Mouse (Mus musculus): Measurements from ENCODE around the gene Ppp2r3c. TPM values are rescaled to one million over a fixed set of nuclear protein-coding genes. Genes with fewer than 3 reads are reported as not detected.
"Not testable (repeated sequence)": the region's sequence is repeated elsewhere in the genome, so short reads cannot be mapped to it uniquely, and the experiment has no call there.

Ppp2r3c gene
- polyA plus RNA-seq (2015; fragmentation: Nextera tagmentation; extraction: Ambion mirVana), result 12.9 TPM in 2 replicates

DNA sequence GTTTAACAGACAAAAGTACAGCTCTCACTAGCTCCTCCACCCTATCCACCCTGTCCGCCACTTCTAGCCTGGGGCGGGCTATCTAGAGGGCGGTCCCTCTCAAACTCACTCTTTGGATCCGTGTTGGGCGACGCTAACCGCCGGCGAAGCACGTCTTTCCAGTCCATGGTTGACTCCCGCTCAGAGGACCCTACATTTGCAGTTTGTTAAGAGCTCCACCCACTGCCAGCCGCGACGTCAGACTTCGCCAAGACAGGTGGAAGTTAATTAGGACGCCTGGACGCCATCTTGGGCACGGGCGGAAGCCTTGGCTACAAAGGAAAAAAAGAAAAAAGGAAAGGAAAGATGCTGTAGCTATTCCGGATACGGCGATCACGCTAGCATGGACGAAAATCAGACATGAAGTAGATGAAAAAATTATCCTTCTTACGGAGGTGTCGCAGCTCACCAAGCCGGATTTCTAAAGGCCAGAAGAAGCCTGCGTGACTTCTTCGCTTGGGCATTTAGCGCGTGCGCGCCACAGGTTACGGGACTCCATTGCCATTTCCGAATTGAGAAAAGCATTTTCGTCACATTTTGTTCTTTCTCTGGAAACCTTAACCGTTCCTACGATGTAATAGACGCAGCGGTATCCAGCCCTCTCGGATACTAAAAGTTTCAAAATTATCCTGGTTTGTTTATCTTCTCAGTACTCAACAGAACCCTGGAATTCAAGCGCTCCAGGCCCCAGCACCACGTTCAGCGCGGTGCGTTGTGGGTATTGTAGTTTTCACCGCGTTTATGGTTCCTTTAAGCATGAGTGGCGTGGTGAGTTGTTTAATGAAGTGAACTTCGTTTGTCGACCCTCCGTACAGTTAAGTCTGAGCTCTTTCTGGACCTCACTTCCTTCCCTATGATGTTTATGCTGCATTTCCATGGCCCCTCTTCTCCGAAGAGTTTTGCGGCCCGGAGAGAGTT lies at the start of gene Ppp2r3c:
Gene Ppp2r3c (minus strand): TSS at position 514 of the 957 bp plus-strand sequence.
- WGBS, result under 1% methylated on average over 55 of the region's 55 CpGs
- peak; percentile 91 for ATAC-seq (replicated peaks; ENCODE audit: low FRiP score, low read depth)
- H3K9me3 ChIP-seq (replicated peaks; ENCODE audit: low read length), result no peaks in the 10 kb centered on the region

GRCm38 (mm10) chr12:55344583-55344982 lies 41.8 kb upstream of the Ppp2r3c start:
- WGBS, result 70% methylated on average over 13 of the region's 13 CpGs
- no peak overlapping the region for H3K4me3 ChIP-seq (replicated peaks; ENCODE audit: low read depth, low read length)
- no peak overlapping the region for H3K27ac ChIP-seq
- H3K9me3 ChIP-seq (replicated peaks; ENCODE audit: low read length), result no peaks in the 10 kb centered on the region
- no peaks in the 10 kb centered on the region for H3K27me3 ChIP-seq (ENCODE audit: insufficient read depth, low read length)
- H3K4me1 ChIP-seq (replicated peaks; ENCODE audit: insufficient read depth, low read length), result no peaks in the 10 kb centered on the region
- peak; percentile 40 for DNase-seq (ENCODE audit: low spot score)
- TF ChIP-seq CTCF (IDR thresholded peaks at IDR 0.05; ENCODE audit: low read depth), result peak; percentile 34; the same call in 1 of the 2 replicates
- H3K4me2 ChIP-seq (ENCODE audit: low read length), result no peak overlapping the region
- ATAC-seq (replicated peaks; ENCODE audit: low FRiP score, low read depth), result no peak
- H3K36me3 ChIP-seq (ENCODE audit: insufficient read depth, low read length), result no peaks in the 10 kb centered on the region
- no peak overlapping the region for H3K9ac ChIP-seq (ENCODE audit: low read depth, low read length)

More for the DNA sequence above, at the start of gene Ppp2r3c:
- 0 out of 2 replicates have a peak, but pooled peaks have one; percentile 9 for TF ChIP-seq CTCF (IDR thresholded peaks at IDR 0.05; ENCODE audit: low read depth)
- H3K27ac ChIP-seq, result peak within 1 kb of the TSS; percentile 92
- peak within 1 kb of the TSS; percentile 56 for H3K4me3 ChIP-seq (replicated peaks; ENCODE audit: low read depth, low read length)
- peak within 1 kb of the TSS; percentile 62 for H3K9ac ChIP-seq (ENCODE audit: low read depth, low read length)
- H3K4me1 ChIP-seq (replicated peaks; ENCODE audit: insufficient read depth, low read length), result 0 out of 2 replicates have a peak, but pooled peaks cover 12% of the 10 kb centered on the region
- no peaks in the 10 kb centered on the region for H3K27me3 ChIP-seq (ENCODE audit: insufficient read depth, low read length)
- H3K36me3 ChIP-seq (ENCODE audit: insufficient read depth, low read length), result peaks cover 7% of the 10 kb centered on the region; the same call in 1 of the 2 replicates
- DNase-seq (ENCODE audit: low spot score), result peak; percentile 98
- H3K4me2 ChIP-seq (ENCODE audit: low read length), result peak within 1 kb of the TSS; percentile 64

DNA sequence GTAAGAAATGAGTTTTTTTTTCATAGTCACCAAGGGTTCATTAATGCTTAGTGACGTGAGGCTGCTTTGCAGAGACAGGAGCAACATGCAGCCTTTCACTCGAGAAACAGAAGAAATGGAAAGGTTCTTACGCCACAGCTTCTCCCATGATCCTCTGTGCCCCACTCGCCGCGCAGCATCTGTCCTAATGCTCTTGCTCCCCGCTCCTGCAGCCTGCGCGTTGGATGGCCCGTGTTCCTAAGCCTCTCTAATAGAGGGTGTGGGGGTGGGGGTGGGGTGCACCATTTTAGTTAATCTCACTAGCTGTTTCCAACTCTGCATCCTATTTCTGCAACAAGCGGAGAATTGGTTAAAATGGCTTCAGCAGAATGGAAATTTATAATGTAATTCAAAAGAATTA lies 41.2 kb upstream of the Ppp2r3c start:
- Histone ChIP-seq H3K4me2 (ENCODE audit: low read length) (no peak overlapping the region), H3K4me3 (replicated peaks; ENCODE audit: low read depth, low read length) (no peak overlapping the region), H3K27ac (no peak overlapping the region), H3K36me3 (ENCODE audit: insufficient read depth, low read length) (no peaks in the 10 kb centered on the region), H3K9ac (ENCODE audit: low read depth, low read length) (no peak overlapping the region), H3K9me3 (replicated peaks; ENCODE audit: low read length) (no peaks in the 10 kb centered on the region), H3K4me1 (replicated peaks; ENCODE audit: insufficient read depth, low read length) (no peaks in the 10 kb centered on the region), H3K27me3 (ENCODE audit: insufficient read depth, low read length) (no peaks in the 10 kb centered on the region)
- DNase-seq (ENCODE audit: low spot score) (peak; percentile 2), ATAC-seq (replicated peaks; ENCODE audit: low FRiP score, low read depth) (no peak)
- TF ChIP-seq CTCF (IDR thresholded peaks at IDR 0.05; ENCODE audit: low read depth), result no peak
- WGBS, result 84% methylated on average over 11 of the region's 11 CpGs

DNA sequence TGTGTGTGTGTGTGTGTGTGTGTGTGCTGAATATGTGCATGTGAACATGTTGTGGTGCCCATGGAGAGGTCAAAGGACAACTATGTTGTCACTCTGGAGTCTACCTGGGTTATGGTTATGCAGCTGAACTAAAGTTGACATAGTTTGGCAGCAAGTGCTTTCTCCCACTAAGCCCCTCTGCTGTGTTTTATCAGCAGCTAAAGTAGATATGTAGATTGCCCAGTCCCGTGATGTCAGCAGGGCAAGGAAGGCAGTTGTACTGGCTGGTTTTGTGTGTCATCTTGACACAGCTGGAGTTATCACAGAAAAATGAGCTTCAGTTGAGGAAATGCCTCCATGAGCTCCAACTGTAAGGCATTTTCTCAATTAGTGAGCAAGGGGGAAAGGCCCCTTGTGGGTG lies 40.2 kb upstream of the Ppp2r3c start:
- ATAC-seq (replicated peaks; ENCODE audit: low FRiP score, low read depth); H3K4me3 ChIP-seq (replicated peaks; ENCODE audit: low read depth, low read length); H3K27me3 ChIP-seq (ENCODE audit: insufficient read depth, low read length); H3K4me2 ChIP-seq (ENCODE audit: low read length); H3K36me3 ChIP-seq (ENCODE audit: insufficient read depth, low read length); H3K9me3 ChIP-seq (replicated peaks; ENCODE audit: low read length); DNase-seq (ENCODE audit: low spot score); H3K9ac ChIP-seq (ENCODE audit: low read depth, low read length); H3K4me1 ChIP-seq (replicated peaks; ENCODE audit: insufficient read depth, low read length): not testable (repeated sequence)
- H3K27ac ChIP-seq, result 0 out of 2 replicates have a peak overlapping the region, but pooled peaks have one; percentile 25
- 83% methylated on average over 1 of the region's 1 CpGs for WGBS

DNA sequence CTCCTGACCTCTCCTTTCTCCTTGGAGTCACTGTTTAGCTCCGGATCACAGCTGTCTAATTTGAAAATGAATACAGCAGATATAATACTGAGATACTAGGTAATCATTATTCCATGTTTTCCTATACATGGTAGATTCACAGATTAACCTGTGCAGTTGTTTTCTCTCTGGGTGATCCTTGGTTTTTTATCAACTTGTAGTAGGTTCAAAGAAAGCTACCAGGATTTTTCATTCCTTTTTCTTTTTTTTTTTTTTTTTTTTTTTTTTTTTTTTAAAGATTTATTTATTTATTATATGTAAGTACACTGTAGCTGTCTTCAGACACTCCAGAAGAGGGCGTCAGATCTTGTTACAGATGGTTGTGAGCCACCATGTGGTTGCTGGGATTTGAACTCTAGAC lies 35.7 kb upstream of the Ppp2r3c start:
- not testable (repeated sequence) for H3K27me3 ChIP-seq (ENCODE audit: insufficient read depth, low read length); H3K4me2 ChIP-seq (ENCODE audit: low read length); H3K27ac ChIP-seq; ATAC-seq (replicated peaks; ENCODE audit: low FRiP score, low read depth); H3K4me3 ChIP-seq (replicated peaks; ENCODE audit: low read depth, low read length); H3K36me3 ChIP-seq (ENCODE audit: insufficient read depth, low read length); H3K9me3 ChIP-seq (replicated peaks; ENCODE audit: low read length); DNase-seq (ENCODE audit: low spot score); H3K4me1 ChIP-seq (replicated peaks; ENCODE audit: insufficient read depth, low read length); H3K9ac ChIP-seq (ENCODE audit: low read depth, low read length)
- WGBS, result 100% methylated on average over 1 of the region's 2 CpGs

DNA sequence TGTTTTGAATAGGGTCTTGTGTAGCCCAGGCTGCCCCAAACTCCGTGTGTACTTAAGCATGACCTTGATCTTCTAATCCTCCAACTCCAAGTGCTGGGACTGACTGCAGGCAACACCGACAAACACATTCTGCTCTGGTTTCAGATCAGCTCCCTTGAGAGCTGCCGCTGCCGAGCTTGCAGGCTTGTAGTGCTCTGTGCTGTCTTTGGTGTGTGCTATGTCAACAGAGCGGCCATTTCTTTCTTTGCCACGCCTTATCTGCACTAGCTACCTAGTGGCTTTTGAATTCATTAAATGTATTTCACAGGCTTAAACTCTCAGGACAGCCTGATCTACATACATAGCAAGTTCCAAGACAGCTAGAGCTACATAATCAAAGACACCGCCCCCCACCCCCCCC lies 30.9 kb upstream of the Ppp2r3c start:
- Histone ChIP-seq H3K36me3 (ENCODE audit: insufficient read depth, low read length) (no peaks in the 10 kb centered on the region), H3K27ac (no peak overlapping the region), H3K9me3 (replicated peaks; ENCODE audit: low read length) (no peaks in the 10 kb centered on the region), H3K4me1 (replicated peaks; ENCODE audit: insufficient read depth, low read length) (no peaks in the 10 kb centered on the region), H3K4me2 (ENCODE audit: low read length) (no peak overlapping the region), H3K27me3 (ENCODE audit: insufficient read depth, low read length) (no peaks in the 10 kb centered on the region), H3K9ac (ENCODE audit: low read depth, low read length) (no peak overlapping the region), H3K4me3 (replicated peaks; ENCODE audit: low read depth, low read length) (no peak overlapping the region)
- no peak for TF ChIP-seq CTCF (IDR thresholded peaks at IDR 0.05; ENCODE audit: low read depth)
- DNase-seq (ENCODE audit: low spot score) (no peak), ATAC-seq (replicated peaks; ENCODE audit: low FRiP score, low read depth) (no peak)
- 95% methylated on average over 7 of the region's 7 CpGs for WGBS

Data from kidney, postnatal 0 days (tissue).